Comparison of ENCODE assay signal across 7 mouse cellular contexts in the genomic region with DNA sequence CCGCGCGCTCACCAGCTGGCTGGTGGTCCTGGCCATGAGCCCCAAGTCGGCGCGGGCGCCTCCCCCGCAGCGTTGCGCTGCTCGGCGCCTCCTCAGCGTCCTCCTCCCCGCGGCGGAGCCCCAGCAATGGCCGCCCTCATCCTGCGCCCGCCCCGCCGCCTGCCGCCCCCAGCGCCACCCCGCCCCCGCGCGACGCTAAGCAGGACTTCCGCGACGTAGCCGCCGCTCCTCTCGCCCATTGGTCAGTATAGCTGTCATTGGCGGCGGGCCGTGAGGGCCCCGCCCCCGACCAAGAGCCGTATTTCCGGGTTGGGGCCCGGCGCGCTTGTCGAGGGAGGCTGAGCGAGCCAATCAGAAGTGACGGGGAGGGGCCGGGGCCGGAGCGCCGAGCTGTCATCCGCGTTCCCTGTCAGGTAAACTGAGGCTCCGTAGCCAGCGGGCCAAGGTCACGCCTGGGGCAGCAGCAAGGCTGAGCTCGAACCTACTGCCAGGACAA. TPM values are rescaled to one million over a fixed set of nuclear protein-coding genes. Genes with fewer than 3 reads are reported as not detected.
DNase-seq lines count a peak whose midpoint lies in the region; ATAC-seq lines count a peak whose summit lies in the region.

No protein-coding gene starts in this region.

- WGBS in embryonic facial prominence, embryonic 11.5 days = 0% methylated on average over 51 of the region's 57 CpGs
- under 1% methylated on average over 44 of the region's 57 CpGs for WGBS in limb, embryonic 11.5 days
- under 1% methylated on average over 57 of the region's 57 CpGs for WGBS in midbrain, embryonic 14.5 days

- H3K4me2 ChIP-seq in embryonic facial prominence, embryonic 11.5 days (ENCODE audit: low read depth, low read length) = peak overlapping the region; percentile 81
- peak overlapping the region; percentile 87 for H3K4me2 ChIP-seq in limb, embryonic 11.5 days (ENCODE audit: low read depth, severe bottlenecking)
- peak overlapping the region; percentile 90 for H3K4me2 ChIP-seq in midbrain, embryonic 14.5 days (ENCODE audit: low read length)

- peak; percentile 97 for ATAC-seq in embryonic facial prominence, embryonic 11.5 days (replicated peaks; ENCODE audit: insufficient number of reproducible peaks, low FRiP score, low TSS enrichment, low read depth)
- ATAC-seq in limb, embryonic 11.5 days (ENCODE audit: insufficient number of reproducible peaks, low FRiP score, low TSS enrichment, low read depth) = peak; percentile 97
- peak; percentile 99 for ATAC-seq in midbrain, embryonic 14.5 days (ENCODE audit: low FRiP score, low TSS enrichment)

- peak overlapping the region; percentile 93 for H3K9ac ChIP-seq in embryonic facial prominence, embryonic 11.5 days (replicated peaks; ENCODE audit: low read length)
- H3K9ac ChIP-seq in limb, embryonic 11.5 days (ENCODE audit: low read length) = peak overlapping the region; percentile 82
- peak overlapping the region; percentile 95 for H3K9ac ChIP-seq in midbrain, embryonic 14.5 days (replicated peaks; ENCODE audit: low read length)

- H3K4me3 ChIP-seq in embryonic facial prominence, embryonic 11.5 days (ENCODE audit: low read depth, low read length) = peak overlapping the region; percentile 97
- peak overlapping the region; percentile 96 for H3K4me3 ChIP-seq in limb, embryonic 11.5 days (ENCODE audit: low read depth, low read length)
- H3K4me3 ChIP-seq in midbrain, embryonic 14.5 days (replicated peaks; ENCODE audit: low read depth, low read length) = peak overlapping the region; percentile 97

- no peaks in the 10 kb centered on the region for H3K27me3 ChIP-seq in embryonic facial prominence, embryonic 11.5 days (ENCODE audit: control insufficient read depth, insufficient read depth, low read length)
- no peaks in the 10 kb centered on the region for H3K27me3 ChIP-seq in limb, embryonic 11.5 days (ENCODE audit: control insufficient read depth, insufficient read depth, low read length)
- no peaks in the 10 kb centered on the region for H3K27me3 ChIP-seq in midbrain, embryonic 14.5 days (ENCODE audit: control insufficient read depth, insufficient read depth, low read length)

- H3K27ac ChIP-seq in embryonic facial prominence, embryonic 11.5 days (replicated peaks; ENCODE audit: low read depth, low read length) = peak overlapping the region; percentile 65; the same call in 1 of the 2 replicates
- peak overlapping the region; percentile 57; the same call in 1 of the 2 replicates for H3K27ac ChIP-seq in limb, embryonic 11.5 days (replicated peaks; ENCODE audit: low read depth, low read length)
- H3K27ac ChIP-seq in midbrain, embryonic 14.5 days (replicated peaks; ENCODE audit: low read depth, low read length) = peak overlapping the region; percentile 89

- no peaks in the 10 kb centered on the region for H3K36me3 ChIP-seq in embryonic facial prominence, embryonic 11.5 days (replicated peaks; ENCODE audit: control insufficient read depth, insufficient read depth, low read depth, low read length)
- no peaks in the 10 kb centered on the region for H3K36me3 ChIP-seq in limb, embryonic 11.5 days (ENCODE audit: control insufficient read depth, insufficient read depth, low read length)
- H3K36me3 ChIP-seq in midbrain, embryonic 14.5 days (ENCODE audit: control insufficient read depth, insufficient read depth, low read length) = no peaks in the 10 kb centered on the region

- H3K4me1 ChIP-seq in embryonic facial prominence, embryonic 11.5 days (ENCODE audit: control insufficient read depth, insufficient read depth, low read length) = no peaks in the 10 kb centered on the region
- H3K4me1 ChIP-seq in limb, embryonic 11.5 days (ENCODE audit: control insufficient read depth, insufficient read depth, low read length) = peaks cover 4% of the 10 kb centered on the region
- H3K4me1 ChIP-seq in midbrain, embryonic 14.5 days (ENCODE audit: control insufficient read depth, insufficient read depth, low read length) = peaks cover 18% of the 10 kb centered on the region

- H3K9me3 ChIP-seq in embryonic facial prominence, embryonic 11.5 days (replicated peaks; ENCODE audit: control insufficient read depth, low read length) = no peaks in the 10 kb centered on the region
- H3K9me3 ChIP-seq in limb, embryonic 11.5 days (ENCODE audit: control insufficient read depth, low read length) = no peaks in the 10 kb centered on the region
- no peaks in the 10 kb centered on the region for H3K9me3 ChIP-seq in midbrain, embryonic 14.5 days (ENCODE audit: control insufficient read depth, low read length)

- DNase-seq in adrenal gland, postnatal 14 days = peak; percentile 99
- peak; percentile 97 for DNase-seq in embryonic facial prominence, embryonic 11.5 days (ENCODE audit: low spot score)
- peak; percentile 100 for DNase-seq in heart, adult 11 months
- DNase-seq in kidney, adult 18-20 months = peak; percentile 96
- peak; percentile 96 for DNase-seq in limb, embryonic 11.5 days (ENCODE audit: low spot score)
- peak; percentile 99 for DNase-seq in midbrain, embryonic 14.5 days
- DNase-seq in spleen, adult 18-20 months = peak; percentile 94 to 95

RNA-seq across cellular contexts. Expression of a gene that starts 9.3 kb away (rescaled TPM):
- 49.1 and 53.7 TPM in 2 replicates for total RNA-seq in adrenal gland, postnatal 14 days (2021)
- 33.4 and 34.6 TPM in 2 replicates for polyA plus RNA-seq in embryonic facial prominence, embryonic 11.5 days (2014; fragmentation: Nextera tagmentation; extraction: Ambion mirVana)
- polyA plus RNA-seq in limb, embryonic 11.5 days (2014; fragmentation: Nextera tagmentation; extraction: Ambion mirVana) = 35.5 and 36.5 TPM in 2 replicates
- 68.3 and 74.3 TPM in 2 replicates for polyA plus RNA-seq in midbrain, embryonic 14.5 days (2014; fragmentation: Nextera tagmentation; extraction: Ambion mirVana)

RNA-seq across cellular contexts. Expression of a gene that starts 22.1 kb away (rescaled TPM):
- total RNA-seq in adrenal gland, postnatal 14 days (2021) = 35.8 and 37.2 TPM in 2 replicates
- polyA plus RNA-seq in embryonic facial prominence, embryonic 11.5 days (2014; fragmentation: Nextera tagmentation; extraction: Ambion mirVana) = 30.6 and 37.5 TPM in 2 replicates
- polyA plus RNA-seq in limb, embryonic 11.5 days (2014; fragmentation: Nextera tagmentation; extraction: Ambion mirVana) = 32.6 and 37.8 TPM in 2 replicates
- 25.8 and 27.6 TPM in 2 replicates for polyA plus RNA-seq in midbrain, embryonic 14.5 days (2014; fragmentation: Nextera tagmentation; extraction: Ambion mirVana)

RNA-seq across cellular contexts. Expression of a gene that starts 28.0 kb away (rescaled TPM):
- total RNA-seq in adrenal gland, postnatal 14 days (2021) = 346 and 376 TPM in 2 replicates
- polyA plus RNA-seq in embryonic facial prominence, embryonic 11.5 days (2014; fragmentation: Nextera tagmentation; extraction: Ambion mirVana) = 384 and 433 TPM in 2 replicates
- 391 and 434 TPM in 2 replicates for polyA plus RNA-seq in limb, embryonic 11.5 days (2014; fragmentation: Nextera tagmentation; extraction: Ambion mirVana)
- 1,214 and 1,517 TPM in 2 replicates for polyA plus RNA-seq in midbrain, embryonic 14.5 days (2014; fragmentation: Nextera tagmentation; extraction: Ambion mirVana)

Comparison
In these comparisons a context has a peak if more than half of its experiments do, and no peak if none do; other contexts are left out.
1. Peak in every context shown above with its lines: DNase-seq, ATAC-seq, H3K4me3 ChIP-seq and H3K27ac ChIP-seq.